Mouse (Mus musculus): ENCODE data around the gene Rgs2.
A peak's percentile ranks its signal among the peaks of the same experiment; 100 is the strongest.

Gene Rgs2

GRCm38 (mm10) chr1:144003904-144004740 is at the start of gene Rgs2:
Rgs2 (minus strand) TSS chr1:144004161.
- DNase-seq (ENCODE audit: low read depth, low spot score): peak; percentile 67

GRCm38 (mm10) chr1:144053401-144053800 is 49.4 kb upstream of the Rgs2 start:
- DNase-seq (ENCODE audit: low read depth, low spot score): no peak

GRCm38 (mm10) chr1:144041826-144042225 is 37.9 kb upstream of the Rgs2 start:
- DNase-seq (ENCODE audit: low read depth, low spot score): no peak

GRCm38 (mm10) chr1:144033498-144033897 is 29.5 kb upstream of the Rgs2 start:
- DNase-seq (ENCODE audit: low read depth, low spot score): no peak

GRCm38 (mm10) chr1:144030499-144030898 is 26.5 kb upstream of the Rgs2 start:
- DNase-seq (ENCODE audit: low read depth, low spot score): no peak

- DNase-seq (ENCODE audit: low read depth, low spot score): no peak
Observed at GRCm38 (mm10) chr1:144029679-144030078, 25.7 kb upstream of the Rgs2 start.

- DNase-seq (ENCODE audit: low read depth, low spot score): no peak
Observed at GRCm38 (mm10) chr1:144018417-144018958, 14.5 kb upstream of the Rgs2 start.

- DNase-seq (ENCODE audit: low read depth, low spot score): no peak
Observed at GRCm38 (mm10) chr1:144013913-144014312, 10.0 kb upstream of the Rgs2 start.

GRCm38 (mm10) chr1:144007341-144007740 is 3.4 kb upstream of the Rgs2 start:
- no peak for DNase-seq (ENCODE audit: low read depth, low spot score)

GRCm38 (mm10) chr1:144006542-144006941 is 2.6 kb upstream of the Rgs2 start:
- DNase-seq (ENCODE audit: low read depth, low spot score): no peak

- no peak for DNase-seq (ENCODE audit: low read depth, low spot score)
Observed at GRCm38 (mm10) chr1:144005648-144006047, 1.7 kb upstream of the Rgs2 start.

GRCm38 (mm10) chr1:144004741-144005140 is 780 bp upstream of the Rgs2 start:
- DNase-seq (ENCODE audit: low read depth, low spot score): no peak

GRCm38 (mm10) chr1:144003416-144003815 is 545 bp downstream of the Rgs2 start:
- no peak for DNase-seq (ENCODE audit: low read depth, low spot score)

- no peak for DNase-seq (ENCODE audit: low read depth, low spot score)
Observed at GRCm38 (mm10) chr1:144002715-144003066, 1.3 kb downstream of the Rgs2 start.

- DNase-seq (ENCODE audit: low read depth, low spot score): no peak
Observed at GRCm38 (mm10) chr1:144002036-144002714, 1.8 kb downstream of the Rgs2 start.

- no peak for DNase-seq (ENCODE audit: low read depth, low spot score)
Observed at GRCm38 (mm10) chr1:144000246-144000645, 3.7 kb downstream of the Rgs2 start.

GRCm38 (mm10) chr1:143999371-143999920 is 4.5 kb downstream of the Rgs2 start:
- DNase-seq (ENCODE audit: low read depth, low spot score): no peak

GRCm38 (mm10) chr1:143993026-143993425 is 10.9 kb downstream of the Rgs2 start:
- DNase-seq (ENCODE audit: low read depth, low spot score): no peak

- DNase-seq (ENCODE audit: low read depth, low spot score): no peak
Observed at GRCm38 (mm10) chr1:143992528-143992927, 11.4 kb downstream of the Rgs2 start.

GRCm38 (mm10) chr1:143990263-143990662 is 13.7 kb downstream of the Rgs2 start:
- no peak for DNase-seq (ENCODE audit: low read depth, low spot score)

- no peak for DNase-seq (ENCODE audit: low read depth, low spot score)
Observed at GRCm38 (mm10) chr1:143989773-143990172, 14.2 kb downstream of the Rgs2 start.

GRCm38 (mm10) chr1:143988756-143989155 is 15.2 kb downstream of the Rgs2 start:
- no peak for DNase-seq (ENCODE audit: low read depth, low spot score)
